Mouse (Mus musculus) embryonic stem cell, embryonic (primary cell): ENCODE measurements around the gene Pfdn2.

Source experiments
- CTCF ChIA-PET, 4 experiments: fragments of 300-600 bp in 2 of 4; fragments of 350-600 bp in 2 of 4; sonication (Branson Sonifier 250); formaldehyde crosslinking; loops; one replicate each; lab custom pipeline; 2022; ENCODE audit warnings: inconsistent platforms in 2 of 4; lab: Charles Lee
- POLR2A ChIA-PET, 4 experiments: fragments of 300-600 bp in 2 of 4; fragments of 350-600 bp in 2 of 4; sonication (Branson Sonifier 250); formaldehyde crosslinking; loops; one replicate each; lab custom pipeline; 2022; ENCODE audit warnings: antibody characterized with exemption in 4 of 4, inconsistent platforms in 1 of 4; lab: Charles Lee

The Pfdn2 gene

GRCm38 (mm10) chr1:171407263-171407662, 61.8 kb downstream of the Pfdn2 start:
- POLR2A ChIA-PET, result interaction anchor here in 1 of 4 experiments (1.3 to 1.4 kb wide), 2 partner anchors 9 kb away, joined by 3 read pairs; no protein-coding TSS in a partner anchor
- CTCF ChIA-PET, result no interaction called here
